Mouse (Mus musculus): ENCODE data around the gene Rgs21.

- TF ChIP-seq HCFC1 (IDR thresholded peaks at IDR 0.05; ENCODE audit: borderline replicate concordance, insufficient read depth, low read length) (no peak), CHD2 (IDR thresholded peaks at IDR 0.05; ENCODE audit: low read depth, low read length) (no peak), MAFK (IDR thresholded peaks at IDR 0.05; ENCODE audit: insufficient read depth, low read depth, low read length) (no peak)
Measured at GRCm38 (mm10) chr1:144569905-144570304, 2.4 kb upstream of the Rgs21 start.
